ENCODE assay signal across 8 mouse cellular contexts in genomic region chr17:34188010-34188409, GRCm38 (mm10). TPM values are rescaled to one million over a fixed set of nuclear protein-coding genes. Genes with fewer than 3 reads are reported as not detected.
A peak's percentile ranks its signal among the peaks of the same experiment; 100 is the strongest.
DNase-seq lines count a peak whose midpoint lies in the region; ATAC-seq and TF ChIP-seq lines count a peak whose summit lies in the region.

No protein-coding gene starts in this region.

- H3K4me1 ChIP-seq in heart, adult 2 months (ENCODE audit: control insufficient read depth, insufficient read depth, low read length): peaks cover 1% of the 10 kb centered on the region; the same call in 1 of the 2 replicates
- peaks cover 14% of the 10 kb centered on the region for H3K4me1 ChIP-seq in forebrain, embryonic 16.5 days (replicated peaks; ENCODE audit: control insufficient read depth, insufficient read depth, low read length)
- peaks cover 11% of the 10 kb centered on the region for H3K4me1 ChIP-seq in limb, embryonic 12.5 days (replicated peaks)
- H3K4me1 ChIP-seq in neural tube, embryonic 11.5 days (ENCODE audit: control insufficient read depth, insufficient read depth, low read length): peaks cover 8% of the 10 kb centered on the region

- H3K9me3 ChIP-seq in forebrain, embryonic 16.5 days (ENCODE audit: control insufficient read depth, low read length): no peaks in the 10 kb centered on the region
- no peaks in the 10 kb centered on the region for H3K9me3 ChIP-seq in limb, embryonic 12.5 days
- H3K9me3 ChIP-seq in neural tube, embryonic 11.5 days (ENCODE audit: control insufficient read depth, low read length): no peaks in the 10 kb centered on the region

- peak overlapping the region; percentile 83 for H3K9ac ChIP-seq in heart, adult 2 months (ENCODE audit: low read depth, low read length)
- peak overlapping the region; percentile 54 for H3K9ac ChIP-seq in forebrain, embryonic 16.5 days (replicated peaks; ENCODE audit: low read depth, low read length)
- H3K9ac ChIP-seq in limb, embryonic 12.5 days (replicated peaks): peak overlapping the region; percentile 59
- H3K9ac ChIP-seq in neural tube, embryonic 11.5 days (ENCODE audit: low read length): peak overlapping the region; percentile 15

- no peak for TF ChIP-seq POLR2A in heart, adult 2 months (IDR thresholded peaks at IDR 0.05; ENCODE audit: insufficient read depth, low read depth, low read length)

- intact Hi-C loops in heart, adult 2 months (cut with DNase I): no loop called here

- peak overlapping the region; percentile 82 for H3K4me3 ChIP-seq in heart, adult 2 months
- H3K4me3 ChIP-seq in forebrain, embryonic 16.5 days (replicated peaks; ENCODE audit: low read length): peak overlapping the region; percentile 56
- peak overlapping the region; percentile 52 for H3K4me3 ChIP-seq in limb, embryonic 12.5 days (replicated peaks)
- H3K4me3 ChIP-seq in neural tube, embryonic 11.5 days (ENCODE audit: low read depth, low read length): peak overlapping the region; percentile 39

- H3K27me3 ChIP-seq in heart, adult 2 months (ENCODE audit: control insufficient read depth, insufficient read depth, low read length): no peaks in the 10 kb centered on the region
- H3K27me3 ChIP-seq in forebrain, embryonic 16.5 days (replicated peaks; ENCODE audit: control insufficient read depth, insufficient read depth, low read length): peaks cover 45% of the 10 kb centered on the region
- peaks cover 93% of the 10 kb centered on the region for H3K27me3 ChIP-seq in limb, embryonic 12.5 days
- H3K27me3 ChIP-seq in neural tube, embryonic 11.5 days (ENCODE audit: control insufficient read depth, insufficient read depth, low read length): peaks cover 44% of the 10 kb centered on the region

- no peak for DNase-seq in heart, adult 2 months
- no peak for DNase-seq in heart, adult 11 months
- peak; percentile 60 for DNase-seq in MN1 (ENCODE audit: low spot score)
- DNase-seq in neural tube, embryonic 11.5 days (ENCODE audit: low spot score): no peak
- no peak for DNase-seq in frontal cortex, adult 2 months (ENCODE audit: extremely low spot score in 1 of 2, low spot score in 1 of 2)

- no peak for TF ChIP-seq CTCF in heart, adult 2 months (IDR thresholded peaks at IDR 0.05)

- no peak for TF ChIP-seq EP300 in heart, adult 2 months (IDR thresholded peaks at IDR 0.05; ENCODE audit: insufficient read depth, low read depth, low read length)

- peak overlapping the region; percentile 91 for H3K27ac ChIP-seq in heart, adult 2 months
- H3K27ac ChIP-seq in forebrain, embryonic 16.5 days (ENCODE audit: low read length): no peak overlapping the region
- no peak overlapping the region; the same call in 1 of the 2 replicates for H3K27ac ChIP-seq in limb, embryonic 12.5 days
- H3K27ac ChIP-seq in neural tube, embryonic 11.5 days (ENCODE audit: low read depth, low read length): no peak overlapping the region

- WGBS in heart, adult 2 months: 2% methylated on average over 20 of the region's 20 CpGs
- WGBS in forebrain, embryonic 16.5 days: 3% methylated on average over 20 of the region's 20 CpGs
- 4% methylated on average over 20 of the region's 20 CpGs for whole genome bisulfite sequencing in limb, embryonic 12.5 days
- 4% methylated on average over 20 of the region's 20 CpGs for WGBS in neural tube, embryonic 11.5 days

- no peaks in the 10 kb centered on the region for H3K79me2 ChIP-seq in heart, adult 2 months (replicated peaks; ENCODE audit: control insufficient read depth, insufficient read depth, low read length)

- no peaks in the 10 kb centered on the region for H3K36me3 ChIP-seq in heart, adult 2 months (ENCODE audit: control insufficient read depth, insufficient read depth, low read length)
- H3K36me3 ChIP-seq in forebrain, embryonic 16.5 days (ENCODE audit: control insufficient read depth, insufficient read depth): no peaks in the 10 kb centered on the region
- H3K36me3 ChIP-seq in limb, embryonic 12.5 days: no peaks in the 10 kb centered on the region
- H3K36me3 ChIP-seq in neural tube, embryonic 11.5 days (ENCODE audit: control insufficient read depth, insufficient read depth, low read length): no peaks in the 10 kb centered on the region

- no peak for ATAC-seq in forebrain, embryonic 16.5 days
- ATAC-seq in limb, embryonic 12.5 days (ENCODE audit: insufficient number of reproducible peaks, insufficient read depth, low FRiP score, low TSS enrichment, low read depth): no peak
- ATAC-seq in neural tube, embryonic 11.5 days (ENCODE audit: insufficient read depth, low FRiP score, low TSS enrichment): 0 out of 2 replicates have a peak, but pooled peaks have one; percentile 4
- no peak for ATAC-seq in granulocyte monocyte progenitor cell, adult 5-6 weeks (replicated peaks; ENCODE audit: poor library complexity, severe bottlenecking)

- peak overlapping the region; percentile 93 for H3K4me2 ChIP-seq in forebrain, embryonic 16.5 days (ENCODE audit: low read length)
- H3K4me2 ChIP-seq in limb, embryonic 12.5 days: peak overlapping the region; percentile 85
- H3K4me2 ChIP-seq in neural tube, embryonic 11.5 days (ENCODE audit: low read depth): peak overlapping the region; percentile 67

RNA-seq across cellular contexts. Expression of gene Psmb9, which starts 0.4 kb away (rescaled TPM):
- 10 to 100 TPM in 1 of 2 experiments, 1 to 10 TPM in 1; 6.9 to 13.5 TPM for total RNA-seq in heart, adult 2 months (2021)
- 16.0 and 20.5 TPM in 2 replicates for polyA plus RNA-seq in heart, adult 2 months (2012; rRNA removed)
- 0.43 and 1.5 TPM in 2 replicates for polyA plus RNA-seq in forebrain, embryonic 16.5 days (2015; fragmentation: Nextera tagmentation; extraction: Ambion mirVana)
- polyA plus RNA-seq in limb, embryonic 12.5 days (2016; fragmentation: Nextera tagmentation; extraction: Ambion mirVana): 2.4 and 2.5 TPM in 2 replicates
- 0.80 and 0.96 TPM in 2 replicates for polyA plus RNA-seq in neural tube, embryonic 11.5 days (2014; fragmentation: Nextera tagmentation; extraction: Ambion mirVana)
- 144 and 147 TPM in 2 replicates for total RNA-seq in granulocyte monocyte progenitor cell, adult 5-6 weeks (2014; fragmentation: Nextera tagmentation)
- 103 and 141 TPM in 2 replicates for total RNA-seq in granulocyte monocyte progenitor cell, adult 5-6 weeks (2017)
- polyA plus RNA-seq in frontal cortex, adult 2 months (2012; rRNA removed): 4.5 and 4.7 TPM in 2 replicates

RNA-seq across cellular contexts. Expression of gene Tap1, which starts 0.7 kb away (rescaled TPM):
- total RNA-seq in heart, adult 2 months (2021): 1 to 10 TPM; 3.4 to 7.2 TPM
- polyA plus RNA-seq in heart, adult 2 months (2012; rRNA removed): 10.9 and 11.7 TPM in 2 replicates
- polyA plus RNA-seq in forebrain, embryonic 16.5 days (2015; fragmentation: Nextera tagmentation; extraction: Ambion mirVana): 1.9 and 2.6 TPM in 2 replicates
- polyA plus RNA-seq in limb, embryonic 12.5 days (2016; fragmentation: Nextera tagmentation; extraction: Ambion mirVana): 4.1 and 5.7 TPM in 2 replicates
- polyA plus RNA-seq in neural tube, embryonic 11.5 days (2014; fragmentation: Nextera tagmentation; extraction: Ambion mirVana): 0.68 and 1.3 TPM in 2 replicates
- 45.4 and 60.7 TPM in 2 replicates for total RNA-seq in granulocyte monocyte progenitor cell, adult 5-6 weeks (2014; fragmentation: Nextera tagmentation)
- 81.6 and 89.7 TPM in 2 replicates for total RNA-seq in granulocyte monocyte progenitor cell, adult 5-6 weeks (2017)
- polyA plus RNA-seq in frontal cortex, adult 2 months (2012; rRNA removed): 4.0 and 4.1 TPM in 2 replicates

RNA-seq across cellular contexts. Expression of gene Psmb8, which starts 9.5 kb away (rescaled TPM):
- total RNA-seq in heart, adult 2 months (2021): 10 to 100 TPM; 12.3 to 18.9 TPM
- polyA plus RNA-seq in heart, adult 2 months (2012; rRNA removed): 33.5 and 44.2 TPM in 2 replicates
- 1.5 and 2.5 TPM in 2 replicates for polyA plus RNA-seq in forebrain, embryonic 16.5 days (2015; fragmentation: Nextera tagmentation; extraction: Ambion mirVana)
- polyA plus RNA-seq in limb, embryonic 12.5 days (2016; fragmentation: Nextera tagmentation; extraction: Ambion mirVana): 2.1 and 3.1 TPM in 2 replicates
- 2.1 and 3.3 TPM in 2 replicates for polyA plus RNA-seq in neural tube, embryonic 11.5 days (2014; fragmentation: Nextera tagmentation; extraction: Ambion mirVana)
- total RNA-seq in granulocyte monocyte progenitor cell, adult 5-6 weeks (2014; fragmentation: Nextera tagmentation): 391 and 417 TPM in 2 replicates
- 462 and 464 TPM in 2 replicates for total RNA-seq in granulocyte monocyte progenitor cell, adult 5-6 weeks (2017)
- polyA plus RNA-seq in frontal cortex, adult 2 months (2012; rRNA removed): 10.1 and 12.1 TPM in 2 replicates

RNA-seq across cellular contexts. Expression of gene Tap2, which starts 15.3 kb away (rescaled TPM):
- total RNA-seq in heart, adult 2 months (2021): 10 to 100 TPM; 26.1 to 31.2 TPM
- polyA plus RNA-seq in heart, adult 2 months (2012; rRNA removed): 25.0 and 26.5 TPM in 2 replicates
- 1.6 and 2.6 TPM in 2 replicates for polyA plus RNA-seq in forebrain, embryonic 16.5 days (2015; fragmentation: Nextera tagmentation; extraction: Ambion mirVana)
- polyA plus RNA-seq in limb, embryonic 12.5 days (2016; fragmentation: Nextera tagmentation; extraction: Ambion mirVana): 1.5 and 1.7 TPM in 2 replicates
- 0.59 and 0.60 TPM in 2 replicates for polyA plus RNA-seq in neural tube, embryonic 11.5 days (2014; fragmentation: Nextera tagmentation; extraction: Ambion mirVana)
- 23.2 and 40.2 TPM in 2 replicates for total RNA-seq in granulocyte monocyte progenitor cell, adult 5-6 weeks (2014; fragmentation: Nextera tagmentation)
- 62.7 and 69.6 TPM in 2 replicates for total RNA-seq in granulocyte monocyte progenitor cell, adult 5-6 weeks (2017)
- polyA plus RNA-seq in frontal cortex, adult 2 months (2012; rRNA removed): 9.1 and 10.1 TPM in 2 replicates

RNA-seq across cellular contexts. Expression of gene H2-DMb1, which starts 35.1 kb away (rescaled TPM):
- 1 to 10 TPM; 1.6 to 2.2 TPM for total RNA-seq in heart, adult 2 months (2021)
- polyA plus RNA-seq in heart, adult 2 months (2012; rRNA removed): 8.9 and 19.1 TPM in 2 replicates
- 0.66 and 0.98 TPM in 2 replicates for polyA plus RNA-seq in forebrain, embryonic 16.5 days (2015; fragmentation: Nextera tagmentation; extraction: Ambion mirVana)
- polyA plus RNA-seq in limb, embryonic 12.5 days (2016; fragmentation: Nextera tagmentation; extraction: Ambion mirVana): 1.2 and 1.3 TPM in 2 replicates
- polyA plus RNA-seq in neural tube, embryonic 11.5 days (2014; fragmentation: Nextera tagmentation; extraction: Ambion mirVana): not detected in 2 replicates
- total RNA-seq in granulocyte monocyte progenitor cell, adult 5-6 weeks (2014; fragmentation: Nextera tagmentation): 55.3 and 56.9 TPM in 2 replicates
- 47.9 and 48.5 TPM in 2 replicates for total RNA-seq in granulocyte monocyte progenitor cell, adult 5-6 weeks (2017)
- polyA plus RNA-seq in frontal cortex, adult 2 months (2012; rRNA removed): 3.1 and 3.5 TPM in 2 replicates

Comparison
In these comparisons a context has a peak if more than half of its experiments do, and no peak if none do; other contexts are left out.
1. H3K9ac ChIP-seq: peak in every context shown above with its lines; median percentile 83 in heart, adult 2 months; 59 in limb, embryonic 12.5 days; 54 in forebrain, embryonic 16.5 days; 15 in neural tube, embryonic 11.5 days.